Mouse (Mus musculus): ENCODE data around the gene Gm21775. TPM values are rescaled to one million over a fixed set of nuclear protein-coding genes. Genes with fewer than 3 reads are reported as not detected.

Gm21775 gene
- not detected in 2 replicates for polyA plus RNA-seq (2012; rRNA removed)

DNA sequence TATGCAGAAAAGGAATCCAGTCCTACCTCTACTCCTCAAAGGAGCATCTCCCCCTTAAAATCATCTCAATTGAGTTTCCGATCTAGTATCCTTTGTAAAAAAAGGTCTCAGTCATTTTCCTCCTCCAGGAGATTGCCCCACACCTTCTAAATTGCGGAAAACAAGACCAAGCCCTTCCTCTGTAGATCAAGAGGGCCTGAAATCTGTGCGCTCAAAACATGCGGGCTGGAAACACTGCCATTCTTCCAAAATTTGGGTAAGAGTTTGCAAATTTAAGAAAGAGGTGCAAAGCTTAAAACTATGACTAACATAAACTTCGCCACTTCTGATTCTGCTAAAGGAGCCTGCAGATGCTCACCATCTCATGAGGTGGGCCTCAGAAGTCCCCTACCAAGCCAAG lies at the start of gene Gm21775:
Gene Gm21775 (plus strand): TSS at position 301 of the 400 bp plus-strand sequence.

DNA sequence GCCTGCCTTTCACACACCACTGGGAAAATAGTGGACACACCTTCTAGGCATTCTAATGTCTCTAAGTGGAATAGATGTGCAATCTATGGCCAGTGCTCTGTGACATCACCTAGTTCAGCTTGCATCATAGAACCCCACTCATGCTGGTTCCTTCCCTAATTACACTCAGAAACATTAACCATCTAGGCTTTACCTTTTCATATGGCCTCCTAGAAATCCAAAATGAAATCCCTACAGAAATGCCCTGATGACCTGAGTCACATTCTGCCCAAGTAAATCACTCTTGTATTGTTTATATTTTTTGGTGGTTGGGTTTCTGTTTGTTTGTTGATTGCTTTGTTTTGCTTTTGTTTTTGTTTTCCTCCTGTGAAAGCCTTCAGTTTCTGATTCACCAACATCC lies 17.3 kb upstream of the Gm21775 start, which contains the start of gene Gm20737:
Gene Gm20737 (minus strand): TSS at position 101 of the 400 bp plus-strand sequence.

Other genes with a start within 250 kb of the Gm21775 start
- gene Gm20834, start 228.9 kb upstream of the Gm21775 start, polyA plus RNA-seq (2012; rRNA removed): not detected in 2 replicates
- gene Gm28510, start 140.7 kb upstream of the Gm21775 start, polyA plus RNA-seq (2012; rRNA removed): not detected in 2 replicates
- not detected in 2 replicates for gene Gm20737, start 17.4 kb upstream of the Gm21775 start, polyA plus RNA-seq (2012; rRNA removed)
- gene Gm21900, start 62.9 kb downstream of the Gm21775 start, polyA plus RNA-seq (2012; rRNA removed): not detected in 2 replicates
- gene Gm20777, start 199.0 kb downstream of the Gm21775 start, polyA plus RNA-seq (2012; rRNA removed): not detected in 2 replicates